Mouse (Mus musculus): Measurements from ENCODE around the gene Mospd3. TPM values are rescaled to one million over a fixed set of nuclear protein-coding genes. Genes with fewer than 3 reads are reported as not detected.

Mospd3 gene
- polyA plus RNA-seq, 1 experiment from 2014 or later = 66.9 TPM

DNA sequence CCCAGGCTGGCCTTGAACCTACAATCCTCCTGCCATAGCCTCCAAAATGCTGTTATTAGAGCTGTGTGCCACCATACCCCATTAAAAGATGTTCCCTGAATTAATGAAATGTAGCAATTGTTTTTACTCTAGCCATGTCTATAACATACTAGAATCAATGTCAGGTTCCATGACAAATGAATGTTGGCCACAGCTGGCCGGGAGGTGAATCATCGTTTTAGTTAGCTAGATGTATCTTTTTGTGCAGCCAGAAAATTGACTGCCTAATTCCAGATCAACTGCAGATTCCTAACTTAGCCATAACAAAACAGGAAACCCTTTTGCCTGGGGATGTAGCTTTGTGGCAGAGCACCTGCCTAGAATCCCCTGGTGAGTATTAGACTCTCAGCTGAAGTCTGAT lies 51.0 kb downstream of the Mospd3 start:
- no peak for ATAC-seq (ENCODE audit: low FRiP score)
- no peak overlapping the region for H3K27ac ChIP-seq (replicated peaks)
- no peaks in the 10 kb centered on the region for H3K27me3 ChIP-seq (replicated peaks)
- no peak overlapping the region for H3K4me2 ChIP-seq
- 87% methylated on average over 2 of the region's 2 CpGs for WGBS
- no peaks in the 10 kb centered on the region for H3K9me3 ChIP-seq (replicated peaks)
- H3K9ac ChIP-seq (replicated peaks) = no peak overlapping the region
- H3K4me3 ChIP-seq (replicated peaks) = no peak overlapping the region
- no peaks in the 10 kb centered on the region for H3K36me3 ChIP-seq
- peaks cover 18% of the 10 kb centered on the region for H3K4me1 ChIP-seq

Other genes with a start within 250 kb of the Mospd3 start
- gene Zan, start 124.0 kb downstream of the Mospd3 start, polyA plus RNA-seq (2015; fragmentation: Nextera tagmentation; extraction: Ambion mirVana) = 0.14 and 0.22 TPM in 2 replicates
- gene Pop7, start 98.5 kb downstream of the Mospd3 start, polyA plus RNA-seq (2015; fragmentation: Nextera tagmentation; extraction: Ambion mirVana) = 76.5 and 81.6 TPM in 2 replicates
- 15.7 and 16.7 TPM in 2 replicates for gene Gigyf1, start 82.5 kb downstream of the Mospd3 start, polyA plus RNA-seq (2015; fragmentation: Nextera tagmentation; extraction: Ambion mirVana)
- gene Epo, start 67.8 kb downstream of the Mospd3 start, polyA plus RNA-seq (2015; fragmentation: Nextera tagmentation; extraction: Ambion mirVana) = not detected in 2 replicates
- 503 and 540 TPM in 2 replicates for gene Gnb2, start 67.5 kb downstream of the Mospd3 start, polyA plus RNA-seq (2015; fragmentation: Nextera tagmentation; extraction: Ambion mirVana)
- gene Actl6b, start 47.5 kb downstream of the Mospd3 start, polyA plus RNA-seq (2015; fragmentation: Nextera tagmentation; extraction: Ambion mirVana) = 203 and 258 TPM in 2 replicates
- 4.2 and 5.3 TPM in 2 replicates for gene Tfr2, start 31.2 kb downstream of the Mospd3 start, polyA plus RNA-seq (2015; fragmentation: Nextera tagmentation; extraction: Ambion mirVana)
- 48.4 and 54.1 TPM in 2 replicates for gene Pcolce, start 12.7 kb upstream of the Mospd3 start, polyA plus RNA-seq (2015; fragmentation: Nextera tagmentation; extraction: Ambion mirVana)
- 0.09 and 0.17 TPM in 2 replicates for gene Fbxo24, start 27.9 kb upstream of the Mospd3 start, polyA plus RNA-seq (2015; fragmentation: Nextera tagmentation; extraction: Ambion mirVana)
- 16.0 and 27.4 TPM in 2 replicates for gene Lrch4, start 28.1 kb upstream of the Mospd3 start, polyA plus RNA-seq (2015; fragmentation: Nextera tagmentation; extraction: Ambion mirVana)
- 7.9 and 9.0 TPM in 2 replicates for gene Gm20605, start 28.1 kb upstream of the Mospd3 start, polyA plus RNA-seq (2015; fragmentation: Nextera tagmentation; extraction: Ambion mirVana)
- gene Sap25, start 40.3 kb upstream of the Mospd3 start, polyA plus RNA-seq (2015; fragmentation: Nextera tagmentation; extraction: Ambion mirVana) = 5.4 TPM in 2 replicates
- 0.12 and 0.37 TPM in 2 replicates for gene Irs3, start 44.7 kb upstream of the Mospd3 start, polyA plus RNA-seq (2015; fragmentation: Nextera tagmentation; extraction: Ambion mirVana)
- gene Agfg2, start 83.7 kb upstream of the Mospd3 start, polyA plus RNA-seq (2015; fragmentation: Nextera tagmentation; extraction: Ambion mirVana) = 20.5 and 21.6 TPM in 2 replicates
- gene Nyap1, start 140.5 kb upstream of the Mospd3 start, polyA plus RNA-seq (2015; fragmentation: Nextera tagmentation; extraction: Ambion mirVana) = 32.7 and 41.3 TPM in 2 replicates
- 110 and 134 TPM in 2 replicates for gene Tsc22d4, start 144.7 kb upstream of the Mospd3 start, polyA plus RNA-seq (2015; fragmentation: Nextera tagmentation; extraction: Ambion mirVana)
- gene Ppp1r35, start 177.8 kb upstream of the Mospd3 start, polyA plus RNA-seq (2015; fragmentation: Nextera tagmentation; extraction: Ambion mirVana) = 38.2 and 42.3 TPM in 2 replicates
- 10.0 and 12.7 TPM in 2 replicates for gene Mepce, start 186.6 kb upstream of the Mospd3 start, polyA plus RNA-seq (2015; fragmentation: Nextera tagmentation; extraction: Ambion mirVana)
- 14.9 and 17.0 TPM in 2 replicates for gene Zcwpw1, start 186.7 kb upstream of the Mospd3 start, polyA plus RNA-seq (2015; fragmentation: Nextera tagmentation; extraction: Ambion mirVana)
- gene Pilra, start 235.2 kb upstream of the Mospd3 start, polyA plus RNA-seq (2015; fragmentation: Nextera tagmentation; extraction: Ambion mirVana) = 0.31 and 0.65 TPM in 2 replicates

All from neural tube, embryonic 15.5 days (tissue).